Mouse (Mus musculus): ENCODE results near the gene Raf1. TPM values are rescaled to one million over a fixed set of nuclear protein-coding genes. Genes with fewer than 3 reads are reported as not detected.
A peak's percentile ranks its signal among the peaks of the same experiment; 100 is the strongest.

The Raf1 gene
- 10 to 100 TPM; 85.9 to 99.4 TPM for total RNA-seq (2021)

- DNase-seq, result peak; percentile 99
Observed at GRCm38 (mm10) chr6:115676452-115677128, at the start of gene Raf1. TSS of gene Raf1 (minus strand) at chr6:115676635.

GRCm38 (mm10) chr6:115722246-115722645, 45.8 kb upstream of the Raf1 start:
- no peak for DNase-seq

GRCm38 (mm10) chr6:115717715-115718558, 41.5 kb upstream of the Raf1 start:
- DNase-seq, result no peak

- DNase-seq, result no peak
Observed at GRCm38 (mm10) chr6:115717101-115717652, 40.7 kb upstream of the Raf1 start.

- DNase-seq, result no peak
Observed at GRCm38 (mm10) chr6:115711261-115711660, 34.8 kb upstream of the Raf1 start.

GRCm38 (mm10) chr6:115702901-115703300, 26.5 kb upstream of the Raf1 start:
- no peak for DNase-seq

- no peak for DNase-seq
Observed at GRCm38 (mm10) chr6:115701302-115701701, 24.9 kb upstream of the Raf1 start.

GRCm38 (mm10) chr6:115700778-115701177, 24.3 kb upstream of the Raf1 start:
- DNase-seq, result no peak

- DNase-seq, result no peak
Observed at GRCm38 (mm10) chr6:115698699-115699098, 22.3 kb upstream of the Raf1 start.

- no peak for DNase-seq
Observed at GRCm38 (mm10) chr6:115697739-115698558, 21.5 kb upstream of the Raf1 start.

GRCm38 (mm10) chr6:115696707-115697215, 20.3 kb upstream of the Raf1 start:
- DNase-seq, result no peak

GRCm38 (mm10) chr6:115695124-115695523, 18.7 kb upstream of the Raf1 start:
- DNase-seq, result no peak

- no peak for DNase-seq
Observed at GRCm38 (mm10) chr6:115694441-115694842, 18.0 kb upstream of the Raf1 start.

GRCm38 (mm10) chr6:115692963-115693730, 16.7 kb upstream of the Raf1 start:
- DNase-seq, result no peak

- DNase-seq, result no peak
Observed at GRCm38 (mm10) chr6:115692163-115692950, 15.9 kb upstream of the Raf1 start.

- DNase-seq, result no peak
Observed at GRCm38 (mm10) chr6:115690105-115690504, 13.7 kb upstream of the Raf1 start.

GRCm38 (mm10) chr6:115688589-115688988, 12.2 kb upstream of the Raf1 start:
- DNase-seq, result no peak

GRCm38 (mm10) chr6:115687753-115688152, 11.3 kb upstream of the Raf1 start:
- DNase-seq, result no peak

GRCm38 (mm10) chr6:115684851-115685646, 8.6 kb upstream of the Raf1 start:
- DNase-seq, result no peak

GRCm38 (mm10) chr6:115684271-115684670, 7.8 kb upstream of the Raf1 start:
- no peak for DNase-seq
